Comparison of ENCODE assay signal across 11 mouse cellular contexts in the genomic region with DNA sequence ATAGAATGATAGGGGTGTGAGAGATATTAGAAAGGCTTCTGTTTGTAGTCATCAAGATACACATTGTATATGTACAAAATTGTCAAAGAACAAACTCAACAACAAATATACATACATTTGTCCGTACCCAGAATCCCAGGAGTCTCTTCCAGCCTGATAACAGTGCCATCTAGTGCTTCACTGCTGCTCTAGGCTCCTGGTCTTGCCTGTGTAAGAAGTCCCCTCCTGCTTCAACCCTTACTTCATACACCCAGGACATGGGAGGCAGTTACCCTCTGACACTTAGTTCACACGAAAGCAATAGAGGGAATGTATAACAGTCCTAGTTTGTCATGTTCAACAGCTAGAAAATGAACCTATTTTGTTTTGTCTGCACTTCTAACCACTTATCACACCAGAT.
A peak's percentile ranks its signal among the peaks of the same experiment; 100 is the strongest.
DNase-seq lines count a peak whose midpoint lies in the region; ATAC-seq and TF ChIP-seq lines count a peak whose summit lies in the region.
"Had no signal": no experiment of that assay in that cellular context is flagged by ENCODE, and none has a peak within 500 bp of the region (broad histone marks: within the 10 kb centered on the region; RNA-seq: fewer than 3 reads in every experiment).

No protein-coding gene starts in this region.

- no peak for TF ChIP-seq EP300 in CH12.LX (IDR thresholded peaks at IDR 0.05; ENCODE audit: low read length)

- dilution Hi-C loops in CH12.LX (cut with MboI; ENCODE audit: extremely low pct_ligation_motif_present, extremely low pct_unique_long_range_greater_than_20kb, low sequenced_read_pairs), result no loop called here

- TF ChIP-seq RAD21 in CH12.LX (IDR thresholded peaks at IDR 0.05; ENCODE audit: low read depth, low read length), result peak; percentile 29

- no peak overlapping the region for H3K4me2 ChIP-seq in forebrain, embryonic 14.5 days (ENCODE audit: low read length)
- H3K4me2 ChIP-seq in forebrain, embryonic 16.5 days (ENCODE audit: low read length), result no peak overlapping the region
- no peak overlapping the region for H3K4me2 ChIP-seq in CH12.LX (ENCODE audit: insufficient read depth, low read depth, poor library complexity, severe bottlenecking)
- H3K4me2 ChIP-seq in neural tube, embryonic 15.5 days, result no peak overlapping the region
- H3K4me2 ChIP-seq: embryonic facial prominence, embryonic 15.5 days; lung, embryonic 15.5 days had no signal

- no peak for ATAC-seq in forebrain, embryonic 14.5 days
- no peak for ATAC-seq in forebrain, embryonic 16.5 days
- no peak for ATAC-seq in neural tube, embryonic 15.5 days (ENCODE audit: low FRiP score)
- ATAC-seq: CD4-positive, CD25-positive, alpha-beta regulatory T cell, adult 4 months had no signal

- DNase-seq in forebrain, embryonic 14.5 days (ENCODE audit: low spot score), result peak; percentile 14
- no peak for DNase-seq in left cerebral cortex, adult 2 months (ENCODE audit: extremely low spot score in 1 of 2, low spot score in 2 of 2)
- DNase-seq in left cerebral cortex, adult 8-10 months (ENCODE audit: low spot score in 2 of 2), result no peak
- DNase-seq in CH12.LX (ENCODE audit: extremely low read depth), result no peak
- DNase-seq in spleen, postnatal 4 days (ENCODE audit: low spot score in 2 of 2), result no peak

- no peaks in the 10 kb centered on the region for H3K4me1 ChIP-seq in forebrain, embryonic 14.5 days (ENCODE audit: control insufficient read depth, insufficient read depth, low read length)
- H3K4me1 ChIP-seq in forebrain, embryonic 16.5 days (replicated peaks; ENCODE audit: control insufficient read depth, insufficient read depth, low read length), result 0 out of 2 replicates have a peak, but pooled peaks cover 2% of the 10 kb centered on the region
- H3K4me1 ChIP-seq in CH12.LX (ENCODE audit: control insufficient read depth in 1 of 2, insufficient read depth in 2 of 2), result peaks cover 3 to 6% of the 10 kb centered on the region in 2 experiments; a peak in 3 of 4 replicates
- H3K4me1 ChIP-seq in embryonic fibroblast, embryonic 13.5 days (ENCODE audit: control insufficient read depth, insufficient read depth, low read length), result peaks cover 4% of the 10 kb centered on the region; the same call in 1 of the 2 replicates
- H3K4me1 ChIP-seq in neural tube, embryonic 15.5 days, result no peaks in the 10 kb centered on the region
- H3K4me1 ChIP-seq: embryonic facial prominence, embryonic 15.5 days had no signal

- H3K9me3 ChIP-seq in forebrain, embryonic 14.5 days (replicated peaks; ENCODE audit: control insufficient read depth, low read length), result no peaks in the 10 kb centered on the region
- no peaks in the 10 kb centered on the region for H3K9me3 ChIP-seq in forebrain, embryonic 16.5 days (ENCODE audit: control insufficient read depth, low read length)
- H3K9me3 ChIP-seq in CH12.LX (replicated peaks; ENCODE audit: low read length), result no peaks in the 10 kb centered on the region
- H3K9me3 ChIP-seq in neural tube, embryonic 15.5 days (replicated peaks), result no peaks in the 10 kb centered on the region
- H3K9me3 ChIP-seq: embryonic facial prominence, embryonic 15.5 days; lung, embryonic 15.5 days had no signal

- peaks cover 9% of the 10 kb centered on the region; the same call in 1 of the 2 replicates for H3K36me3 ChIP-seq in forebrain, embryonic 14.5 days (ENCODE audit: control insufficient read depth, insufficient read depth, low read length)
- peaks cover 4% of the 10 kb centered on the region; the same call in 1 of the 2 replicates for H3K36me3 ChIP-seq in forebrain, embryonic 16.5 days (ENCODE audit: control insufficient read depth, insufficient read depth)
- no peaks in the 10 kb centered on the region for H3K36me3 ChIP-seq in CH12.LX (replicated peaks in 1 of 2; ENCODE audit: control insufficient read depth in 1 of 2, insufficient read depth in 1 of 2, low read length in 1 of 2)
- H3K36me3 ChIP-seq in neural tube, embryonic 15.5 days, result peaks cover 16% of the 10 kb centered on the region
- H3K36me3 ChIP-seq: embryonic facial prominence, embryonic 15.5 days; lung, embryonic 15.5 days had no signal

- no peaks in the 10 kb centered on the region for H3K79me2 ChIP-seq in CH12.LX (replicated peaks; ENCODE audit: control insufficient read depth, extremely low read depth, insufficient read depth, poor library complexity, severe bottlenecking)

- no peak overlapping the region for H3K9ac ChIP-seq in forebrain, embryonic 14.5 days (ENCODE audit: low read length)
- H3K9ac ChIP-seq in forebrain, embryonic 16.5 days (replicated peaks; ENCODE audit: low read depth, low read length), result no peak overlapping the region
- no peak overlapping the region for H3K9ac ChIP-seq in CH12.LX (ENCODE audit: insufficient read depth, low read depth)
- no peak overlapping the region for H3K9ac ChIP-seq in neural tube, embryonic 15.5 days (replicated peaks)
- H3K9ac ChIP-seq: embryonic facial prominence, embryonic 15.5 days; lung, embryonic 15.5 days had no signal

- WGBS in forebrain, embryonic 14.5 days, result 75% methylated on average over 2 of the region's 2 CpGs
- 71% methylated on average over 2 of the region's 2 CpGs for WGBS in forebrain, embryonic 16.5 days
- WGBS in neural tube, embryonic 15.5 days, result 74% methylated on average over 2 of the region's 2 CpGs

- no peak for TF ChIP-seq POLR2A in CH12.LX (IDR thresholded peaks at IDR 0.05; ENCODE audit: low read depth, low read length)
- no peak for TF ChIP-seq POLR2A in embryonic fibroblast, embryonic 13.5 days (IDR thresholded peaks at IDR 0.05; ENCODE audit: low read depth, low read length)

- no peaks in the 10 kb centered on the region for H3K27me3 ChIP-seq in forebrain, embryonic 14.5 days (replicated peaks; ENCODE audit: control insufficient read depth, insufficient read depth, low read length)
- no peaks in the 10 kb centered on the region for H3K27me3 ChIP-seq in forebrain, embryonic 16.5 days (replicated peaks; ENCODE audit: control insufficient read depth, insufficient read depth, low read length)
- no peaks in the 10 kb centered on the region for H3K27me3 ChIP-seq in CH12.LX (replicated peaks)
- no peaks in the 10 kb centered on the region for H3K27me3 ChIP-seq in neural tube, embryonic 15.5 days (replicated peaks)
- H3K27me3 ChIP-seq: embryonic facial prominence, embryonic 15.5 days; lung, embryonic 15.5 days had no signal

- TF ChIP-seq CTCF in left cerebral cortex, adult 2 months (IDR thresholded peaks at IDR 0.05), result peak; percentile 62
- peak in 1 of 2 experiments; percentile 43; a peak in 2 of 4 replicates for TF ChIP-seq CTCF in CH12.LX (conservative IDR thresholded peaks at IDR 0.05 in 1 of 2, IDR thresholded peaks at IDR 0.05 in 1 of 2; ENCODE audit: low read depth in 2 of 2, low read length in 2 of 2)
- TF ChIP-seq CTCF in embryonic fibroblast, embryonic 13.5 days (IDR thresholded peaks at IDR 0.05; ENCODE audit: borderline replicate concordance, insufficient read depth, low read length), result no peak

- intact Hi-C loops in left cerebral cortex, adult 2 months (cut with DNase I), result loop anchor here (5.0 kb wide), 1 partner anchor 567 kb away; no protein-coding TSS in a partner anchor

- in situ Hi-C loops in CH12.LX (cut with MboI; ENCODE audit: low pct_ligation_motif_present, low pct_unique_long_range_greater_than_20kb, low sequenced_read_pairs), result loop anchor here (25.0 kb wide), 2 partner anchors 562 to 737 kb away; no protein-coding TSS in a partner anchor

- no peak overlapping the region for H3K27ac ChIP-seq in forebrain, embryonic 14.5 days (ENCODE audit: low read depth, low read length)
- H3K27ac ChIP-seq in forebrain, embryonic 16.5 days (ENCODE audit: low read length), result no peak overlapping the region
- no peak overlapping the region for H3K27ac ChIP-seq in left cerebral cortex, adult 2 months
- H3K27ac ChIP-seq in CH12.LX (ENCODE audit: insufficient read depth, low read depth), result no peak overlapping the region
- peak overlapping the region; percentile 77 for H3K27ac ChIP-seq in embryonic fibroblast, embryonic 13.5 days (ENCODE audit: insufficient read depth, low read length)
- H3K27ac ChIP-seq in neural tube, embryonic 15.5 days (replicated peaks), result no peak overlapping the region
- H3K27ac ChIP-seq: embryonic facial prominence, embryonic 15.5 days; lung, embryonic 15.5 days had no signal

- no peak overlapping the region for H3K4me3 ChIP-seq in forebrain, embryonic 14.5 days (ENCODE audit: low read depth, low read length)
- H3K4me3 ChIP-seq in forebrain, embryonic 16.5 days (replicated peaks; ENCODE audit: low read length), result no peak overlapping the region
- H3K4me3 ChIP-seq in left cerebral cortex, adult 2 months, result no peak overlapping the region
- H3K4me3 ChIP-seq in CH12.LX (replicated peaks in 1 of 3; ENCODE audit: low read depth in 2 of 3, low read length in 2 of 3, poor library complexity in 1 of 3), result no peak overlapping the region
- no peak overlapping the region for H3K4me3 ChIP-seq in embryonic fibroblast, embryonic 13.5 days (ENCODE audit: insufficient read depth, low read length)
- H3K4me3 ChIP-seq in neural tube, embryonic 15.5 days (replicated peaks), result no peak overlapping the region
- H3K4me3 ChIP-seq: embryonic facial prominence, embryonic 15.5 days; lung, embryonic 15.5 days had no signal

TF ChIP-seq in CH12.LX, 34 proteins besides CTCF, POLR2A, EP300 and RAD21:
- TF ChIP-seq ZKSCAN1 (IDR thresholded peaks at IDR 0.05; ENCODE audit: borderline replicate concordance, low read depth, low read length), result no peak
- TF ChIP-seq SMC3 (IDR thresholded peaks at IDR 0.05; ENCODE audit: low read depth, low read length), result peak; percentile 23; the same call in 1 of the 2 replicates
